ENCODE assay signal across 9 mouse cellular contexts in the genomic region with DNA sequence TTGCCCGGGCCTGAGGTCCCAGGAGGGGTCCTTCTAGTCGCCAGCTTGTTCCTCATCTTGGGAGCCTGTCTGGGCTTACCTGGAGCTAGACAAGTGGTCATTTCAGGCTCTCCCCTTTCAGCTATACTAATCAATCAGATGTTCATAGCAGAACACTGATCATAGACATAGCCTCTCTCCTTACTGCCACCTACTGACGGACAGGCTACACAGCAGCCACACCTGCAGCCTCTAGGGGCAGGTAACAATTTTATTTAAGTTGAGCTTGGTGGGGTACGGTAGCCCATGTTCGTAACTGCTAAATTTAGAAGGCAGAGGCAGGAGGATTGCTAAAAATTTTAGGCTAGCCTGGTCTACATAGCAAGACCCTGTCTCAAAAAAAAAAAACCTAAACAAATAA.
DNase-seq lines count a peak whose midpoint lies in the region; ATAC-seq and TF ChIP-seq lines count a peak whose summit lies in the region.
"Had no signal": no experiment of that assay in that cellular context is flagged by ENCODE, and none has a peak within 500 bp of the region (broad histone marks: within the 10 kb centered on the region; RNA-seq: fewer than 3 reads in every experiment).

No protein-coding gene starts in this region.

- H3K9me3 ChIP-seq in liver, embryonic 14.5 days (ENCODE audit: control insufficient read depth, low read length): no peaks in the 10 kb centered on the region
- no peaks in the 10 kb centered on the region for H3K9me3 ChIP-seq in liver, embryonic 12.5 days (replicated peaks)
- H3K9me3 ChIP-seq: lung, embryonic 15.5 days had no signal

- no peak overlapping the region for H3K4me3 ChIP-seq in liver, embryonic 14.5 days (ENCODE audit: insufficient read depth in 1 of 2, low read depth in 2 of 2, low read length in 2 of 2)
- no peak overlapping the region for H3K4me3 ChIP-seq in liver, embryonic 12.5 days
- H3K4me3 ChIP-seq: lung, embryonic 15.5 days had no signal

- no peak for ATAC-seq in liver, embryonic 14.5 days (ENCODE audit: insufficient read depth)
- ATAC-seq in liver, embryonic 12.5 days: no peak
- ATAC-seq in megakaryocyte progenitor cell, adult 5-6 weeks (replicated peaks; ENCODE audit: poor library complexity): peak; percentile 47

- peak; percentile 67 for TF ChIP-seq CTCF in liver, embryonic 14.5 days (IDR thresholded peaks at IDR 0.05; ENCODE audit: low read depth)
- peak; percentile 69; the same call in 1 of the 2 replicates for TF ChIP-seq CTCF in brain, embryonic 14.5 days (IDR thresholded peaks at IDR 0.05; ENCODE audit: borderline replicate concordance, extremely low read depth, insufficient read depth, insufficient read length)

- H3K27ac ChIP-seq in liver, embryonic 14.5 days: no peak overlapping the region
- no peak overlapping the region for H3K27ac ChIP-seq in liver, embryonic 12.5 days
- H3K27ac ChIP-seq: lung, embryonic 15.5 days had no signal

- no peaks in the 10 kb centered on the region for H3K27me3 ChIP-seq in liver, embryonic 14.5 days (ENCODE audit: control insufficient read depth, insufficient read depth, low read length)
- H3K27me3 ChIP-seq in liver, embryonic 12.5 days (replicated peaks): no peaks in the 10 kb centered on the region
- H3K27me3 ChIP-seq: lung, embryonic 15.5 days had no signal

- no peak for TF ChIP-seq POLR2A in brain, embryonic 14.5 days (IDR thresholded peaks at IDR 0.05; ENCODE audit: borderline replicate concordance, extremely low read depth, insufficient read depth, insufficient read length, poor library complexity, severe bottlenecking)

- H3K4me1 ChIP-seq in liver, embryonic 14.5 days (replicated peaks; ENCODE audit: control insufficient read depth in 2 of 2, insufficient read depth in 2 of 2, low read length in 1 of 2): no peaks in the 10 kb centered on the region
- H3K4me1 ChIP-seq in liver, embryonic 12.5 days: 0 out of 2 replicates have a peak, but pooled peaks cover 7% of the 10 kb centered on the region
- H3K4me1 ChIP-seq: lung, embryonic 15.5 days had no signal

- H3K36me3 ChIP-seq in liver, embryonic 14.5 days (replicated peaks; ENCODE audit: control insufficient read depth, insufficient read depth, low read depth): no peaks in the 10 kb centered on the region
- no peaks in the 10 kb centered on the region for H3K36me3 ChIP-seq in liver, embryonic 12.5 days
- H3K36me3 ChIP-seq: lung, embryonic 15.5 days had no signal

- 37% methylated on average over 5 of the region's 5 CpGs for WGBS in liver, embryonic 14.5 days (ENCODE audit: insufficient replicate concordance)
- WGBS in liver, embryonic 12.5 days (ENCODE audit: insufficient replicate concordance): 34% methylated on average over 5 of the region's 5 CpGs

- TF ChIP-seq EP300 in liver, embryonic 14.5 days (IDR thresholded peaks at IDR 0.05; ENCODE audit: low read depth): no peak

- H3K9ac ChIP-seq in liver, embryonic 14.5 days (replicated peaks): no peak overlapping the region
- H3K9ac ChIP-seq in liver, embryonic 12.5 days: no peak overlapping the region
- H3K9ac ChIP-seq: lung, embryonic 15.5 days had no signal

- DNase-seq in cerebellum, adult 9-10 months: peak; percentile 5
- no peak for DNase-seq in cerebellum, adult 11 months
- no peak for DNase-seq in liver, embryonic 14.5 days (ENCODE audit: low read depth in 3 of 3, low spot score in 3 of 3)
- DNase-seq in brain, embryonic 14.5 days (ENCODE audit: low read depth): peak; percentile 42
- DNase-seq in adipocyte (ENCODE audit: low spot score): no peak
- DNase-seq in right cerebral cortex, postnatal 4 days: no peak

- H3K4me2 ChIP-seq in liver, embryonic 14.5 days (ENCODE audit: low read depth): no peak overlapping the region
- H3K4me2 ChIP-seq in liver, embryonic 12.5 days: no peak overlapping the region
- H3K4me2 ChIP-seq: lung, embryonic 15.5 days had no signal

Comparison
In these comparisons a context has a peak if more than half of its experiments do, and no peak if none do; other contexts are left out.
1. DNase-seq: peak in cerebellum, adult 9-10 months (single experiment) and brain, embryonic 14.5 days (single experiment); none in cerebellum, adult 11 months (single experiment), liver, embryonic 14.5 days (0 of 3), adipocyte (single experiment) and right cerebral cortex, postnatal 4 days (single experiment).